ENCODE assay signal across 8 mouse cellular contexts in the genomic region with DNA sequence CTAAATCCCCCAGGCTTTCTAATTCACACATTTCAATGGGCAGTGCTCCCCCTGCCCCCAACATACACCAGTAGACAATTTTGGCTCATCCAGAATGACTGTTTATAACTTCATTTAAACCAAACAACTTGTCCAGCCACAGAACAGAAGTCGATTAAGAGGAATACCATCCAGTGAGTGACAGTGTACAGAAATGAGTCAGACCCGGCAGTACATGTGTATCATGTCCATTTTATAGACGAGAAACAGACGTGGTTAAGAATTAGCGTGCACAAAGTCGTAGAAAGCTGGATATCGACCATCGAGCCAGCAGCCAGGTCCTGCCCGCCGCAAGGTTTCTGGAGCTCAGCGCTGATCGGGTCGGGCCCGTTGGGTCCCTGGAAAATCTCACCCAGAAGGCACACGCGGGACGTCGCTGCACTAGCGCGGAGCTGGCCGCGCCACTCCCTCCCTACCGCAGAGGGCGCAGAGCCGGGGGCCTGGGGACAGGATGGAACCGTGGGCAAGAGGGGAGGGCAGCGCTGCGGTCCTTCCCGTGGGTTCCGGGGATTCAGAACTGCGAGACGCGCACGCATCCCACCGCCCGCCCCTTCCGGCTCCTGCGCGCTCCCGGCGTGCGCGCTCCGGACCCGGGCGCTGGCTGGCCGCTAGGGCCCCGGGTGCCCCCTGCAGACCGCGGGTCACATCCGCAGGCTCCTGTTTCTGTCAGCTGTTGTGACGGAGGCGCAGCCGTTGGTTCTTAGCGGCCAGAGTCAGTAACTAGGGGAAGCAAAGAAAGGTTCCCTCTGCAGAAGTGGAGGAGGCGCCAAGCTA. TPM values are rescaled to one million over a fixed set of nuclear protein-coding genes. Genes with fewer than 3 reads are reported as not detected.
A peak's percentile ranks its signal among the peaks of the same experiment; 100 is the strongest.
DNase-seq lines count a peak whose midpoint lies in the region; ATAC-seq lines count a peak whose summit lies in the region.

Gene Cyren, minus strand, starts transcription at position 552 of the 813 bp plus-strand sequence.

- no peaks in the 10 kb centered on the region for H3K9me3 ChIP-seq in heart, embryonic 14.5 days (ENCODE audit: control insufficient read depth, low read length)
- no peaks in the 10 kb centered on the region for H3K9me3 ChIP-seq in liver, embryonic 13.5 days (replicated peaks)
- H3K9me3 ChIP-seq in stomach, embryonic 16.5 days (replicated peaks; ENCODE audit: control insufficient read depth, low read length): no peaks in the 10 kb centered on the region

- peak within 1 kb of the TSS; percentile 94 for H3K9ac ChIP-seq in heart, embryonic 14.5 days (ENCODE audit: low read length)
- H3K9ac ChIP-seq in liver, embryonic 13.5 days: peak within 1 kb of the TSS; percentile 91
- peak within 1 kb of the TSS; percentile 92 for H3K9ac ChIP-seq in stomach, embryonic 16.5 days (ENCODE audit: low read length)

- ATAC-seq in heart, embryonic 14.5 days (ENCODE audit: insufficient number of reproducible peaks, insufficient read depth, low FRiP score, low read depth): peak; percentile 83
- ATAC-seq in liver, embryonic 13.5 days (ENCODE audit: low read depth): peak; percentile 79
- peak; percentile 91 for ATAC-seq in stomach, embryonic 16.5 days (ENCODE audit: insufficient read depth, low FRiP score)

- peaks cover 42% of the 10 kb centered on the region for H3K36me3 ChIP-seq in heart, embryonic 14.5 days (ENCODE audit: control insufficient read depth, insufficient read depth, low read length)
- peaks cover 54% of the 10 kb centered on the region for H3K36me3 ChIP-seq in liver, embryonic 13.5 days
- H3K36me3 ChIP-seq in stomach, embryonic 16.5 days (ENCODE audit: control insufficient read depth, insufficient read depth, low read length): no peaks in the 10 kb centered on the region

- WGBS in heart, embryonic 14.5 days: under 1% methylated on average over 53 of the region's 56 CpGs
- WGBS in liver, embryonic 13.5 days (ENCODE audit: insufficient replicate concordance): under 1% methylated on average over 55 of the region's 56 CpGs
- WGBS in stomach, embryonic 16.5 days: under 1% methylated on average over 56 of the region's 56 CpGs

- H3K4me1 ChIP-seq in brown adipose tissue, adult 24 weeks (ENCODE audit: control insufficient read depth, insufficient read depth, insufficient read length, low read length): peaks cover 31% of the 10 kb centered on the region
- peaks cover 27 to 42% of the 10 kb centered on the region in 2 experiments for H3K4me1 ChIP-seq in heart, embryonic 14.5 days (ENCODE audit: control insufficient read depth in 2 of 2, insufficient read depth in 2 of 2, low read length in 2 of 2)
- H3K4me1 ChIP-seq in liver, embryonic 13.5 days (replicated peaks): peaks cover 62% of the 10 kb centered on the region
- H3K4me1 ChIP-seq in stomach, embryonic 16.5 days (ENCODE audit: control insufficient read depth, insufficient read depth, low read length): peaks cover 35% of the 10 kb centered on the region

- H3K4me2 ChIP-seq in heart, embryonic 14.5 days (ENCODE audit: low read length): peak within 1 kb of the TSS; percentile 88
- peak within 1 kb of the TSS; percentile 86 for H3K4me2 ChIP-seq in liver, embryonic 13.5 days
- H3K4me2 ChIP-seq in stomach, embryonic 16.5 days (ENCODE audit: low read depth, low read length): peak within 1 kb of the TSS; percentile 71

- H3K27ac ChIP-seq in brown adipose tissue, adult 24 weeks (replicated peaks; ENCODE audit: low read depth, low read length): peak within 1 kb of the TSS; percentile 92
- H3K27ac ChIP-seq in heart, embryonic 14.5 days (replicated peaks in 1 of 2; ENCODE audit: control insufficient read depth in 1 of 2, insufficient read depth in 1 of 2, low read depth in 2 of 2, low read length in 2 of 2): peak within 1 kb of the TSS; percentile 88 to 94
- H3K27ac ChIP-seq in liver, embryonic 13.5 days: peak within 1 kb of the TSS; percentile 93
- H3K27ac ChIP-seq in stomach, embryonic 16.5 days (ENCODE audit: low read length): peak within 1 kb of the TSS; percentile 95

- no peaks in the 10 kb centered on the region for H3K27me3 ChIP-seq in heart, embryonic 14.5 days (ENCODE audit: control insufficient read depth, insufficient read depth, low read length)
- H3K27me3 ChIP-seq in liver, embryonic 13.5 days: no peaks in the 10 kb centered on the region
- no peaks in the 10 kb centered on the region for H3K27me3 ChIP-seq in stomach, embryonic 16.5 days (ENCODE audit: control insufficient read depth, insufficient read depth, low read length)

- H3K4me3 ChIP-seq in brown adipose tissue, adult 24 weeks (ENCODE audit: insufficient read depth, low read depth, low read length): peak within 1 kb of the TSS; percentile 77
- peak within 1 kb of the TSS; percentile 72 to 87 for H3K4me3 ChIP-seq in heart, embryonic 14.5 days (ENCODE audit: control insufficient read depth in 1 of 2, insufficient read depth in 1 of 2, low read depth in 1 of 2, low read length in 2 of 2)
- peak within 1 kb of the TSS; percentile 83 for H3K4me3 ChIP-seq in liver, embryonic 13.5 days (replicated peaks)
- H3K4me3 ChIP-seq in stomach, embryonic 16.5 days (replicated peaks; ENCODE audit: low read length): peak within 1 kb of the TSS; percentile 77

- peak; percentile 96 for DNase-seq in CD4-positive, CD25-positive, alpha-beta regulatory T cell, adult 2 months (ENCODE audit: low read depth, low spot score)
- peak; percentile 83 for DNase-seq in fibroblast of lung, adult 2 months (ENCODE audit: low read depth)
- DNase-seq in kidney, postnatal 14 days: peak; percentile 97
- peak; percentile 83 for DNase-seq in liver, embryonic 13.5 days
- DNase-seq in neural tube, embryonic 10.5 days (ENCODE audit: extremely low spot score, low spot score): peak; percentile 90

RNA-seq across cellular contexts. Expression of gene Cyren, which starts in this region (rescaled TPM):
- 3.3 and 5.0 TPM in 2 replicates for polyA plus RNA-seq in brown adipose tissue, adult 24 weeks (2012; ENCODE audit: insufficient read depth, insufficient read length, missing spikeins)
- 5.8 and 6.3 TPM in 2 replicates for polyA plus RNA-seq in heart, embryonic 14.5 days (2014; fragmentation: Nextera tagmentation; extraction: Ambion mirVana)
- polyA plus RNA-seq in liver, embryonic 13.5 days (2015; fragmentation: Nextera tagmentation; extraction: Ambion mirVana): 10.5 and 10.6 TPM in 2 replicates
- 10.9 and 11.9 TPM in 2 replicates for polyA plus RNA-seq in stomach, embryonic 16.5 days (2015; fragmentation: Nextera tagmentation; extraction: Ambion mirVana)

Comparison
In these comparisons a context has a peak if more than half of its experiments do, and no peak if none do; other contexts are left out.
1. Peak in every context shown above with its lines: DNase-seq, ATAC-seq, H3K4me3 ChIP-seq and H3K27ac ChIP-seq.